Mouse (Mus musculus) cerebellum, adult 2 months (tissue): Measurements from ENCODE around the gene Peli2. TPM values are rescaled to one million over a fixed set of nuclear protein-coding genes. Genes with fewer than 3 reads are reported as not detected.

Experiments
- DNase-seq, 2 experiments: peaks; one replicate each; pipeline ENCODE4 v3.0.0; 2021
- H3K27ac ChIP-seq: fragments of 200-500 bp; 2 replicates; pipeline ENCODE4 v1.5.1; 2012; ENCODE audit warnings: low read length, control low read depth, inconsistent platforms; ENCODE audit not compliant: insufficient read depth
- H3K27me3 ChIP-seq: fragments of 200-500 bp; 2 replicates; pipeline ENCODE4 v1.6.1; 2012; ENCODE audit warnings: inconsistent platforms, mild to moderate bottlenecking, low read length, moderate library complexity; ENCODE audit not compliant: control insufficient read depth, insufficient read depth
- H3K4me1 ChIP-seq: fragments of 200-500 bp; 2 replicates; pipeline ENCODE4 v1.6.1; 2011; ENCODE audit warnings: low read length; ENCODE audit not compliant: control insufficient read depth, insufficient read depth
- H3K4me3 ChIP-seq: fragments of 200-500 bp; replicated peaks from 2 replicates; pipeline ENCODE3; 2011; ENCODE audit warnings: mild to moderate bottlenecking, low read depth, low read length, control low read depth; ENCODE audit not compliant: insufficient read depth
- CTCF ChIP-seq: fragments of 200-500 bp; IDR thresholded peaks from 2 replicates; pipeline ENCODE4 v1.5.1; 2011; ENCODE audit warnings: low read depth, mild to moderate bottlenecking, control low read depth, low read length, moderate library complexity, borderline replicate concordance; ENCODE audit not compliant: insufficient read depth
- POLR2A ChIP-seq: fragments of 200-500 bp; IDR thresholded peaks from 2 replicates; pipeline ENCODE4 v1.6.1; 2011; ENCODE audit warnings: low read length, control low read depth, borderline replicate concordance; ENCODE audit not compliant: insufficient read depth
- WGBS: fragments of 180-500 bp; shearing (Covaris S2); methylation state at CpG from one replicate; pipeline ENCODE4 v1.1.7; 2018; 5-methylcytosine and 5-hydroxymethylcytosine counted together
- polyA plus RNA-seq: library from polyadenylated mRNA; depleted of rRNA; stranded (reverse); fragments of >200 nt; gene quantifications from 2 replicates; pipeline ENCODE4 v1.2.3, GENCODE M21; 2012

Peli2 gene
- polyA plus RNA-seq, 1 experiment = 28.5 TPM

DNA sequence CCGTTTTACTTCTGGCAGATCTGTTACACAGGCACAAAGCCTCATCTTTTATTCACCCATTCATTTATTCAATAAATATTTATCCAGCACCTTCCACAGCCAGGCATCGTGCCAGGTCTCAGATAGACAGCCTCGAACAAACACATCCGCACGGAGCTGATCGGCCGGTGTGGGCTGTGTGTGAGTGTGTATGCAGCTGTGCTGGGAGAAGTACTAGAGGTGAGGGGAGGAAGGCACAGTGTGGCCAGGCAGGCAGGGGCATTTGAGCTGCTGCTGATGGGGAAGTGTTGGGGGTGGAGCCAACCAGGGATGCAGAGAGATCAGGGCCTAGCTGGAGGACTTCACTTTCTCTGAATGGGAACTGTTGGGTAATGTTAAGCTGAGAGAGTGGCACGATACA, 51.4 kb downstream of the Peli2 start:
- Histone ChIP-seq H3K27ac (no peak overlapping the region), H3K4me3 (no peak overlapping the region), H3K27me3 (no peaks in the 10 kb centered on the region), H3K4me1 (peaks cover 10% of the 10 kb centered on the region)
- WGBS = 40% methylated on average over 8 of the region's 8 CpGs
- peak in 1 of 2 experiments; percentile 27 for DNase-seq
- TF ChIP-seq CTCF = no peak
- no peak for TF ChIP-seq POLR2A

DNA sequence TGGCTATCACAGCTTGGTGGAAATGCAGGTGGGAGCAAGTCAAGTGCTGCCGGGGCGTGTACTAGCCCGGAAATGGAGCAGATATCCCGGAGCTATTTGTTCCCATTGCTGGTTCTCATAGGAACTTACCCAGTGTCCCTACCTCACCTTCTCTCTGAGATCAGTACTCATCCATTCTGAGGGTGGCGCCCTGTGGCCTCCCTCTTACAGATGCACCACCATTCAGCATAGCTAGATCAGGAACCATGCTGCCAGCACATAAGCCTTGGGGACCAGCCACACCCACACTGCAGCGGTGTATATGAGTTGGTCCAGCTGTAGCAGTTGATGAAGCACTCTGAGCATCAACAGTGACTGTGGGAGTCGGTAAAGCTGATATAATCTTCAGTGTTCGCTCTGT, 52.3 kb downstream of the Peli2 start:
- Histone ChIP-seq H3K27me3 (no peaks in the 10 kb centered on the region), H3K4me1 (peaks cover 15% of the 10 kb centered on the region), H3K27ac (no peak overlapping the region), H3K4me3 (no peak overlapping the region)
- TF ChIP-seq CTCF (no peak), POLR2A (no peak)
- WGBS = 70% methylated on average over 8 of the region's 8 CpGs
- DNase-seq = peak in 1 of 2 experiments; percentile 7

DNA sequence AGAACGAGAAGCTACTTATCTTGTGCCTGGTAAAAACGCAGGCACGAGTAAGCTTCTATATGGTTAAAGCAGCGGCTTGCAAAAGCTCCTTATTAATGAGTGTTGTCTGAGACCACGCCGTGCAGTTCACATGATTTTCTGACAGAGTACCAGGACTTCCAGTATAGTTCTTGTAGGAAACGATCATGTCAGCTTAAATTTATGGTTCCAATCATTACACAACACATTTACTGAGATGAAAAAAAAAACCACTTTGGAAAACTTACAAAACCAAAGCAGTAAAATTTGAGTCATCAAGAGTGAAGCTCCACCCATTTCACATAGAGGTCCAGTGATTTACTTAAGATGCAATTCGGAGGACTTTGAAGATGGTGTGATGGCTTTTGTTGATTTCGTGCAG, 53.2 kb downstream of the Peli2 start:
- H3K4me3 ChIP-seq = no peak overlapping the region
- peaks cover 21% of the 10 kb centered on the region for H3K4me1 ChIP-seq
- DNase-seq = no peak
- TF ChIP-seq POLR2A = no peak
- no peak for TF ChIP-seq CTCF
- no peaks in the 10 kb centered on the region for H3K27me3 ChIP-seq
- WGBS = 92% methylated on average over 9 of the region's 9 CpGs
- no peak overlapping the region for H3K27ac ChIP-seq

DNA sequence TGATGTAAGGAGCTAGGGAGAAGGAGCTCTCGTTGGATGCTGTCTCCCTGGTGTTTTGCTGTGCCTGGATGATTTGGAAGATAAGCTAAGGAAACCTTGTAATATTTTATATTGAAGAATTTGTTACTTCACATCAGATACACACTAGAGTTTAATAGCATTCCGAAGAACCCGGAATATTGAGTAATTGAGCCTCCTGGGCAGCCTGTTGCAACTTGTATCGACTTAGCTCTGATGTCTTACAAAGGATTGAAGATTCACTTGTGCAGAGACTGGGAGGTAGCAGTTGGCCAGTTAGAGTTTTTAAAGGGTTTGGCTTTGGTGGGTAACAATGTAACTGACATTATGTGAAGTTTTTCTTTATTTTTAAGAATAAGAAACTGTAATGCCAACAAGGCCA, 53.7 kb downstream of the Peli2 start:
- Histone ChIP-seq H3K4me1 (peaks cover 21% of the 10 kb centered on the region), H3K27ac (no peak overlapping the region), H3K27me3 (no peaks in the 10 kb centered on the region), H3K4me3 (no peak overlapping the region)
- DNase-seq = no peak
- 88% methylated on average over 4 of the region's 4 CpGs for WGBS
- no peak for TF ChIP-seq POLR2A
- TF ChIP-seq CTCF = no peak

DNA sequence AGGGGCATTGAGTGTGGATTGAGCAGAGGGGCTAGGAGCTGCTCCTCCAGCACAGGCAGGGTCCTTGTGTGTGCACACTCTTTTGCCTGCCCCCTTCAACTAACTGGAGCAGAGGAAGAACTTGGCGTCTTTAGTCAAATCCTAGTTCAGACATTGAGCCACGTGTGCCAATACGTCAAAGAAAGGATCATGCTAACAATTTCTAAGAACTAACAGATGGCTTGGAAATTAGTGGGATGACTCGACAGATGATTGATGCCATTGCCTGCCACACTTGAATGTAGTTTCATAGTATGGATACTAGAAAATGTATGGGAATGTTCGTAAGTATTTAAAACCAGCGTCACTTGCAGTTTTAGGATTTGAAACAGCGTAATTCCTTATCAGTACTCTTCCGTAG, 54.5 kb downstream of the Peli2 start:
- Histone ChIP-seq H3K27me3 (no peaks in the 10 kb centered on the region), H3K4me3 (no peak overlapping the region), H3K27ac (no peak overlapping the region), H3K4me1 (peaks cover 21% of the 10 kb centered on the region)
- 57% methylated on average over 8 of the region's 8 CpGs for WGBS
- no peak for TF ChIP-seq POLR2A
- no peak for TF ChIP-seq CTCF
- no peak for DNase-seq

DNA sequence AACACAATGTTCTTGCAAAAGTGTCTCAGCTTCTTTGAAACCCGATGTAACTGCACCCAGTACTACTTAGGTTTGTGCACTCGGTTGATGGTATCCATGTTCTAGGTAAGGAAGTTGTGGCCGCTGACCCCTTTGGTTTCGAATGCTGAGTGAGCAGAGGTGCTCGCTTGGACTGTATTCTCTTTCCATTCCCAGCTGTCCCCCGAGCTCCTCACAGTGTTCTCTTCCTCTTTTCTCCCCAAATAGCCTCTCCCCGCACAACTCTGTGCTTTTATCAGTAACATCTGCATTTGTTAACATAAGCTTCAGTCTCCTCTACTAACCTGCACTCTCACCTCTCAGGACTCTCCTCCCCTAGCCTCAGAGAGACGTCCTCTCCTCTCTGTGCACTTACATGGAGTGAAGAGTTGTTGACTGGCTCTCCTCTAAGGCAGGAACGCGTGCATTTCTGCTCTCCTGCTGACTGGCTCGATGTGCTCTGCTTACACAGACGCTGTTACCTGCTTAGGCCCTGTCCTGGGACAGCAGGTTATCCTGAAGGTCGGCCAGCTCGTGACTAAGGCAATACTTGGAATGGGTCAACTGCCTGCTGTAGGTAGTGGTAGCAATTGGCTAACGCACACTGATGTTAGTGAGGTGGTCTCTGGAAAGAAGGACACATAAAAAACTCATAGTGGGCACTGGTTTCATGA, 57.8 kb downstream of the Peli2 start:
- Histone ChIP-seq H3K27ac (no peak overlapping the region), H3K4me1 (peaks cover 14% of the 10 kb centered on the region), H3K4me3 (no peak overlapping the region), H3K27me3 (no peaks in the 10 kb centered on the region)
- no peak for TF ChIP-seq CTCF
- no peak for TF ChIP-seq POLR2A
- 75% methylated on average over 15 of the region's 15 CpGs for WGBS
- no peak for DNase-seq

DNA sequence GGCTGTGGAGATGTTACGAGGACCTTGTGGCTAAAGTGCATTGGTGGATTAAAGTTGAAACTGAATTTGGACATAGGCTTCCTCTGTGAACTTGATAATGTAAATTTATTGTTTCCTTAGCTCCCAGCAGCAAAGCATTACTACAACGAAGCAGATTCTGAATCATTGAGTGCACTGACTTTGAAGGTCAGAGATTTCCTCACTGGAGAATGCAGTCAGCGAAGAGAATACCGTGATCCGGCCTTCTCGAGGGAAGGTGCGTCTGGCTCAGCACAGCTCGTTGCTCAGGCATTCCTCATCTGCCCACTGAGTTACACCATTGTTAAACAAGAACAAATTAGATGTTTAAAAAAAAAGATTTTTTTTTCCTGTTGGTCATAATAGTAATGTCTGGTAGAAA, 58.4 kb downstream of the Peli2 start:
- H3K27me3 ChIP-seq = no peaks in the 10 kb centered on the region
- H3K4me1 ChIP-seq = peaks cover 14% of the 10 kb centered on the region
- H3K4me3 ChIP-seq = no peak overlapping the region
- DNase-seq = no peak
- 83% methylated on average over 8 of the region's 8 CpGs for WGBS
- TF ChIP-seq POLR2A = no peak
- TF ChIP-seq CTCF = no peak
- no peak overlapping the region for H3K27ac ChIP-seq

DNA sequence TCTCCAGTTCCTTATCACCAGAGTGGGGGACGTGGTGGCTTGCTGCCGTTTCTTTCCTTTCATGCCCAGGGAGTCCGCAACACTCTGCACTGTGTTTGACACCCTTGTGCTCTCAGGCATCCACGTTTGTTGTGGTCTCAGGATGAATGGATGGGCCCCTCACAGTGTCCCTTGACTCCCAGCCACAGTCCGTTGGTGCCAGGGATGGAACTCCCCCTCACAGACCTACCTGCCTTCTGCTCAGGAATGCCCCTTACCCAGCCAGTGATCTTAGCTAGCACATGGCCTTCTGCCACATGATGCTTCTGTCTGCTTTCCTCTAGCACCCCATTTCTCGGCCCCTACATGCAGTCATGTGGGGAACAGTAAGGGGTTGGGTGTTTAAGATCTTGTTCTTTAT, 65.7 kb downstream of the Peli2 start:
- 70% methylated on average over 6 of the region's 6 CpGs for WGBS
- TF ChIP-seq POLR2A = no peak
- TF ChIP-seq CTCF = no peak
- H3K4me1 ChIP-seq = peaks cover 23% of the 10 kb centered on the region
- no peak overlapping the region for H3K27ac ChIP-seq
- H3K4me3 ChIP-seq = no peak overlapping the region
- no peaks in the 10 kb centered on the region for H3K27me3 ChIP-seq
- DNase-seq = no peak
